Mouse (Mus musculus): ENCODE data around the gene Ssna1. TPM values are rescaled to one million over a fixed set of nuclear protein-coding genes. Genes with fewer than 3 reads are reported as not detected.
A peak's percentile ranks its signal among the peaks of the same experiment; 100 is the strongest.

The Ssna1 gene
- polyA plus RNA-seq, 1 experiment from 2014 or later: 179 TPM

DNA sequence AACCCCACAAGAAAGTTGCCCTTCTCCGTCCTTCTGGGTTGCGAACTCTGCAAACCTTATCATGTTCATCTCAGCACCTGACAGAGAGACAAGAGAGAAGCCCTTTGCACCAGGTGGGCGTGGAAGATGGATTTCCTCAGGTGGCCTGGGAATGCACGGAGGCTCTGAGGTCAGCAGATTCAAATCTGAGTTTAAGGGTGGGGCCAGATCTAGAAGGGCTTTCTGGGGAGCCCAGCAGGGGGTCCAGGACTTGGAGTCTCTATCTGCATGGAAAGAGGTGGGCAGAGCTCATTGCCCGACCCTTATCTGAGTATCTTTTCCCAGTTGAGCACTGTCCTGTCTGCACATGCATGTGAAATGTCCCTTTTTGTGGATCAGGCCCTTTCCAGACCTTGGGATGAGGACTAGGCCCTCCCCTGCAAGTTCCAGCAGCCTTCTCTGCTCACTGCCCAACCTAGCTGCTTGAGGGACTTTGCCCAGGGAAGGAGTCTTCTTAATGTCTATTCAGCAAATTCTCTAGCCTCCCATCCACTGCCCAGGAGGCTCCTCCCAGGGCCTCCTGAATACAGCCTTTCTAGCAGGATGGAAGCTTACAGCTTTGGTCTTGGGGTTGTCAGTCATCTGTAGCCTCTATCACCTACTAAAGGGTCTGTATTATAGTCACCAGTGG is 37.6 kb downstream of the Ssna1 start:
- H3K4me1 ChIP-seq: peaks cover 31% of the 10 kb centered on the region
- H3K4me2 ChIP-seq: no peak overlapping the region
- no peak overlapping the region for H3K9ac ChIP-seq
- peaks cover 37% of the 10 kb centered on the region for H3K27me3 ChIP-seq (replicated peaks)
- WGBS (ENCODE audit: insufficient replicate concordance): 53% methylated on average over 5 of the region's 5 CpGs
- ATAC-seq: no peak
- no peak overlapping the region for H3K27ac ChIP-seq
- H3K9me3 ChIP-seq (replicated peaks): no peaks in the 10 kb centered on the region
- H3K36me3 ChIP-seq: no peaks in the 10 kb centered on the region
- H3K4me3 ChIP-seq: no peak overlapping the region

DNA sequence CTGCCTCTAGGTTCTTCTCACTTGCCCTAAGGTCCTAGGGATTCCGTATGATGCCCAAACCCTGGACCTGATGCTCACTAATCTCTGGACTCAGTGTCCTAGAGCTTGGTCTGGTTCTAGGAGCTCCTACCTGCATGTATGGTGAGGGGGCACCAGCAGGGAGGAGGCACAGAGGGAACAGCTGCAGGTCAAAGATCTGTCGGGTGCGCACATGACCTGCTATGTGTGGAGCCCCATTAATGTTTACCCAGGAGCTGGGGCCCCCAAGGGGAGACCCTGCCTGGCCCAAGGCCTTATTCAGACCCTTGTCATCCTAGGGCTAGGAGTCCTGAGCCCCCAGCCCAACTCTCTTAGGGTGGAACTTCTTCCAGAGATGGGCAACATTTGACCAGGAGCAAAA is 38.2 kb downstream of the Ssna1 start, which contains the start of gene Slc34a3:
TSS of gene Slc34a3 (minus strand) at position 315 of the 400 bp plus-strand sequence.
- no peak within 1 kb of the TSS for H3K27ac ChIP-seq
- no peak for ATAC-seq

DNA sequence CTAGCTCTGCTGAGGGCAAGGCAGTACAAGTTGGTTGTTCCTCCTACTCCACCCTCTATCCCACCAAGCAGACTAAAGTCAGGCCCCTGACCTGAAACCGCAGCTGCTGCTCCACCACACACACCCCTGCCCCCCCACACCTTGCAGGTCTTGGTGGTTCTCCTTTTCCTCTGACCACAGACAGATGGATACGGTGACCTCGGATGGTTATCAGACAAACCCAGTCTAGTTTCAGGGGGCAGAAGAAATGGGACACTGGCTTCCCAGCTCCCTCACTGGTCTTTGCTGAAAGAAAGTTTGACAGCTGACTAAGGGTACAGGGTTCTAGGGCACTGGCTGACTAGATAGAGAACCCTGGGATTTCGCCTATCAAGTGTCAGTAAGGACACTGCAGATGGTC is 38.8 kb downstream of the Ssna1 start:
- peaks cover 38% of the 10 kb centered on the region for H3K4me1 ChIP-seq
- H3K4me3 ChIP-seq: no peak overlapping the region
- H3K27ac ChIP-seq: no peak overlapping the region
- H3K36me3 ChIP-seq: no peaks in the 10 kb centered on the region
- H3K27me3 ChIP-seq (replicated peaks): peaks cover 37% of the 10 kb centered on the region
- ATAC-seq: no peak
- H3K9ac ChIP-seq: no peak overlapping the region
- no peak overlapping the region for H3K4me2 ChIP-seq
- 14% methylated on average over 4 of the region's 4 CpGs for WGBS (ENCODE audit: insufficient replicate concordance)
- H3K9me3 ChIP-seq (replicated peaks): no peaks in the 10 kb centered on the region

More for the DNA sequence above, 38.2 kb downstream of the Ssna1 start, which contains the start of gene Slc34a3:
- Histone ChIP-seq H3K36me3 (no peaks in the 10 kb centered on the region), H3K27me3 (replicated peaks) (peaks cover 37% of the 10 kb centered on the region), H3K9ac (no peak within 1 kb of the TSS), H3K9me3 (replicated peaks) (no peaks in the 10 kb centered on the region), H3K4me1 (peaks cover 31% of the 10 kb centered on the region), H3K4me3 (no peak within 1 kb of the TSS), H3K4me2 (no peak within 1 kb of the TSS)
- 59% methylated on average over 3 of the region's 3 CpGs for WGBS (ENCODE audit: insufficient replicate concordance)

- Histone ChIP-seq H3K4me3 (no peak overlapping the region), H3K27ac (no peak overlapping the region), H3K4me1 (peaks cover 41% of the 10 kb centered on the region), H3K4me2 (no peak overlapping the region), H3K36me3 (no peaks in the 10 kb centered on the region), H3K9ac (no peak overlapping the region), H3K9me3 (replicated peaks) (no peaks in the 10 kb centered on the region), H3K27me3 (replicated peaks) (peaks cover 31% of the 10 kb centered on the region)
- 55% methylated on average over 12 of the region's 12 CpGs for WGBS (ENCODE audit: insufficient replicate concordance)
- ATAC-seq: no peak
Measured at GRCm38 (mm10) chr2:25231038-25231437, 41.2 kb downstream of the Ssna1 start.

DNA sequence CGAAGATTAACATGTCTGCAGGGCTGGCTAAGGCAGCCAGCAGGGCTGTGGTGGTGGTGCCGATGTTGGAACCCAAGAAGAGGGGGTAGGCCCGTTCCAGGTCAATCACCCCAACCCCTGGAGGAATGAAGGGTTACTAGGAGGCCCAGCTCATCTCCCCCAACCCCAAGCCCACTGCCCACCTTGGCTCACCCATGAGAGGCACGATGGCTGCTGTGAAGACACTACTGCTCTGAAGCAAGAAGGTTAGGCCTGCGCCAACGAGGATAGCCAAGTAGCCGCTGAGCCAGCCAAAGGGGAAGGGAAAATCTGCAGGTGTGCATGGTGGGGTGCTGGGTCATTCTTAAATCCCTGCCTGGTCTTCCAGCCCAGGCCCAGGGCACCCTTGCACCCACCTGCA is 41.7 kb downstream of the Ssna1 start:
- Histone ChIP-seq H3K36me3 (no peaks in the 10 kb centered on the region), H3K9me3 (replicated peaks) (no peaks in the 10 kb centered on the region), H3K4me2 (no peak overlapping the region), H3K4me1 (peaks cover 41% of the 10 kb centered on the region), H3K9ac (no peak overlapping the region), H3K27me3 (replicated peaks) (peaks cover 27% of the 10 kb centered on the region), H3K4me3 (no peak overlapping the region), H3K27ac (no peak overlapping the region)
- ATAC-seq: no peak
- 77% methylated on average over 7 of the region's 7 CpGs for WGBS (ENCODE audit: insufficient replicate concordance)

DNA sequence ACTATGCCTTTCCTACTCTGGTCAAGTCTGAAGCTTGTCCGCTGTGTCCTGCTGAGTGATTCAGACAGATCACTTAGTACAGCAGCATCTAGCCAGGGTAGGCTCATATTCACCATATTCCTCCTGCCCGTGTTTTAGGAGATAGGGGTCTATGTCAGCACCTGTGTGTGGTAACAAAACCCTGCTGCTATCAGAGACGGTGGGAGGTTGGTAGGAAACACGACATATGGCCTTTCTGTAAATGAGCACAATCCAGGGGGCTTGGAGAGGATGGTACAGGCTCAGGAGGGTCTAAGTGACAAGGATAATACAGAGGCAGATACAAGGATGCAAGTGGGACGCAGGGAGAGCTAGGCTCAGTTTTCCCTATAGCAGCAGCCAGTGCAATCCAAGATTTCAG is 42.7 kb downstream of the Ssna1 start:
- Histone ChIP-seq H3K9me3 (replicated peaks) (no peaks in the 10 kb centered on the region), H3K9ac (no peak overlapping the region), H3K4me1 (peaks cover 45% of the 10 kb centered on the region), H3K27ac (no peak overlapping the region), H3K4me2 (no peak overlapping the region), H3K27me3 (replicated peaks) (peaks cover 18% of the 10 kb centered on the region), H3K4me3 (no peak overlapping the region), H3K36me3 (no peaks in the 10 kb centered on the region)
- no peak for ATAC-seq
- 73% methylated on average over 5 of the region's 5 CpGs for WGBS (ENCODE audit: insufficient replicate concordance)

DNA sequence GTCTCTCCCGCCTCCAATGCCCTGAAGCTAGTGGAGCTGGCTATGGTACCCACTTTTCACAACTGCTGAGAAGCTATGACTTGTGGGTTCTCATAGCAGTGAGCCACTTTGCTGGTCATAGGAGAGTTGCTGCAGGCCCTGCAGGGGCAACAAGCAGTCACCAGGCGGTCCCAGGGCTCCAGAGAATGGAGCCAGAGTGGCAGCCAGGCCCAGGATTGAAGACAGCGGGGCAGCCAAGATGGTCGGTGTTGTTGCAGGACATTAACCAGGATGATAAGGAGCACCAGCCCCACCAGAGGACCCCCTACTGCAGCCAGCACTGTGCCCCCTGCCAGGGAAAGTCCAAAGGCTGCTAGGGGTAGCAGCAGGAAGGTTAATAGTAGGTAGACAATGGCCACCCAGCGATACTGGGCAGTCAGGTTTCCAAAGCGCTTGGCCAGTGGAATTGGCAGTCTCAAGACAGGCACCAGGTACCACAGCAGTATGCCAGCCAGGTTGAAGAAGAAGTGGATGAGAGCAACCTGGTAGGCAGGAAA is 43.2 kb downstream of the Ssna1 start:
- Histone ChIP-seq H3K36me3 (no peaks in the 10 kb centered on the region), H3K9ac (peak overlapping the region; percentile 67; the same call in 1 of the 2 replicates), H3K4me1 (peaks cover 39% of the 10 kb centered on the region), H3K9me3 (replicated peaks) (no peaks in the 10 kb centered on the region), H3K27ac (peak overlapping the region; percentile 74), H3K4me3 (peak overlapping the region; percentile 48), H3K27me3 (replicated peaks) (peaks cover 16% of the 10 kb centered on the region), H3K4me2 (peak overlapping the region; percentile 70)
- 65% methylated on average over 6 of the region's 6 CpGs for WGBS (ENCODE audit: insufficient replicate concordance)
- ATAC-seq: no peak

DNA sequence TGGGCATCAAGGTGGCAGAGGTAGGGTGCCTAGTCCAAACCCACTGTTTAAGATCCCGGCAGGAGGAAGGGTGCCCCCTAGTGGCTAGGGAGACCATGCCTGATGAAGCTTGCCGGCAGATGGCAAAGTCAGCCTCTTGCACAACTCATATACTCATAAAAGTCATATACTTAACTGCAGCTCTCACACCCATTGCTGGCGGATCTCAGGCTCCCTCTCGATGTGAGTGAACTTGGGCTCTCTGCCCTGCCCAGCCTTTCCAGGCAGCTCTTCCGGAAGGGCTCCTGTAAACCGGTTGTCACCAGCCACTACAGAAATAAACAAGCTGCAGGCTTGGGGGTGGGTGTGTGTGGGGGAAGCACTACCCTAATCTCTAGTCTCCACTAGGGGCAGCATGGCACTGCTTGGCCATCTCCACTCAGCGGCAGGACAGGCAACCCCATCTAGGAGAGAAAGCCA is 43.8 kb downstream of the Ssna1 start:
- peaks cover 5% of the 10 kb centered on the region for H3K36me3 ChIP-seq
- 0% methylated on average over 7 of the region's 7 CpGs for WGBS (ENCODE audit: insufficient replicate concordance)
- H3K4me3 ChIP-seq: peak overlapping the region; percentile 48
- H3K9me3 ChIP-seq (replicated peaks): no peaks in the 10 kb centered on the region
- ATAC-seq: peak; percentile 27
- H3K4me1 ChIP-seq: peaks cover 36% of the 10 kb centered on the region
- peak overlapping the region; percentile 70 for H3K4me2 ChIP-seq
- peaks cover 14% of the 10 kb centered on the region for H3K27me3 ChIP-seq (replicated peaks)
- H3K9ac ChIP-seq: peak overlapping the region; percentile 67
- peak overlapping the region; percentile 74 for H3K27ac ChIP-seq

GRCm38 (mm10) chr2:25227406-25227805 is 44.8 kb downstream of the Ssna1 start:
- no peaks in the 10 kb centered on the region for H3K9me3 ChIP-seq (replicated peaks)
- H3K36me3 ChIP-seq: peaks cover 15% of the 10 kb centered on the region
- H3K27ac ChIP-seq: 0 out of 2 replicates have a peak overlapping the region, but pooled peaks have one; percentile 74
- ATAC-seq: no peak
- H3K27me3 ChIP-seq (replicated peaks): peaks cover 14% of the 10 kb centered on the region
- 76% methylated on average over 4 of the region's 4 CpGs for WGBS (ENCODE audit: insufficient replicate concordance)
- H3K4me1 ChIP-seq: peaks cover 40% of the 10 kb centered on the region
- no peak overlapping the region for H3K9ac ChIP-seq
- no peak overlapping the region for H3K4me2 ChIP-seq
- no peak overlapping the region for H3K4me3 ChIP-seq

- WGBS (ENCODE audit: insufficient replicate concordance): 81% methylated on average over 5 of the region's 5 CpGs
- H3K27me3 ChIP-seq (replicated peaks): peaks cover 14% of the 10 kb centered on the region
- H3K27ac ChIP-seq: 0 out of 2 replicates have a peak overlapping the region, but pooled peaks have one; percentile 7
- no peak for ATAC-seq
- no peak overlapping the region for H3K4me3 ChIP-seq
- H3K4me2 ChIP-seq: no peak overlapping the region
- H3K36me3 ChIP-seq: peaks cover 21% of the 10 kb centered on the region
- H3K9ac ChIP-seq: no peak overlapping the region
- peaks cover 45% of the 10 kb centered on the region for H3K4me1 ChIP-seq
- H3K9me3 ChIP-seq (replicated peaks): no peaks in the 10 kb centered on the region
Measured at GRCm38 (mm10) chr2:25226864-25227263, 45.4 kb downstream of the Ssna1 start.

DNA sequence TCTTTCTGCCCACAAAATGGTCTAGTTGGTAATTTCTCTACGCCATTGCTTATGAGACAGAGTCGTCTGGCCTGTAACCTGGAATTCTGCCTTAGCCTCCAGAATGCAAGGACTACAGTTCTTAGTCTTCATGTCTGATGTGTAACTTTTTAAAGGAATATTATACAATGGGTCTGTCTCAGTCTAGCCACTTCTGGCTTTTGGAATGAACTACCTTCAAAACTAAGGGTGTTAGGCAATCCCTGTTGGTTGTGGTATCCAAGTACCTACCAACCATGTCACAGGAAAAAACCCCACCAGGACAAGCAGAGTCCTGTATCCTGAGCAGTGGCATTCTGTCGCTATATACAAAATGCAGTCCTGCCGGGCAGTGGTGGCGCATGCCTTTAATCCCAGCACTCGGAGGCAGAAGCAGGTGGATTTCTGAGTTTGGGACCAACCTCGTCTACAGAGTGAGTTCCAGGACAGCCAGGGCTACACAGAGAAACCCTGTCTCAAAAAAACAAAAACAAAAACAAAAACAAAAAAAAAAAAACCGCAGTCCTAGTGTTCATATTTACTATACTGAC is 46.3 kb downstream of the Ssna1 start:
- Histone ChIP-seq H3K36me3 (peaks cover 28% of the 10 kb centered on the region), H3K9me3 (replicated peaks) (no peaks in the 10 kb centered on the region), H3K4me3 (peak overlapping the region; percentile 99), H3K27me3 (replicated peaks) (peaks cover 4% of the 10 kb centered on the region; the same call in 1 of the 2 replicates), H3K4me1 (peaks cover 50% of the 10 kb centered on the region), H3K4me2 (peak overlapping the region; percentile 75), H3K9ac (peak overlapping the region; percentile 84), H3K27ac (peak overlapping the region; percentile 96)
- ATAC-seq: no peak
- WGBS (ENCODE audit: insufficient replicate concordance): 80% methylated on average over 8 of the region's 8 CpGs
